Mouse (Mus musculus) small intestine, adult 2 months (tissue): ENCODE results near the gene Pnmal2. TPM values are rescaled to one million over a fixed set of nuclear protein-coding genes. Genes with fewer than 3 reads are reported as not detected.

Experiments
- H3K27ac ChIP-seq: fragments of 200-500 bp; 2 replicates; pipeline ENCODE4 v1.5.1; 2012; ENCODE audit warnings: low read depth, low read length, control low read depth, inconsistent platforms; ENCODE audit not compliant: insufficient read depth
- H3K27me3 ChIP-seq: fragments of 200-500 bp; 2 replicates; pipeline ENCODE4 v1.6.1; 2012; ENCODE audit warnings: mild to moderate bottlenecking, moderate library complexity, low read length, inconsistent platforms; ENCODE audit not compliant: control insufficient read depth, insufficient read depth
- H3K36me3 ChIP-seq: fragments of 200-500 bp; 2 replicates; pipeline ENCODE4 v1.6.1; 2012; ENCODE audit warnings: mild to moderate bottlenecking, low read length, control low read depth, inconsistent platforms; ENCODE audit not compliant: control insufficient read depth, insufficient read depth
- H3K4me1 ChIP-seq: fragments of 200-500 bp; 2 replicates; pipeline ENCODE4 v1.6.1; 2012; ENCODE audit warnings: low read length, inconsistent platforms, mixed read lengths; ENCODE audit not compliant: control insufficient read depth, insufficient read depth, insufficient read length
- H3K4me3 ChIP-seq: fragments of 200-500 bp; 2 replicates; pipeline ENCODE4 v1.5.1; 2012; ENCODE audit warnings: low read depth, mild to moderate bottlenecking, control low read depth, inconsistent platforms, low read length, moderate library complexity
- CTCF ChIP-seq: fragments of 200-500 bp; IDR thresholded peaks from 2 replicates; pipeline ENCODE4 v1.5.1; 2012; ENCODE audit warnings: low read depth, mild to moderate bottlenecking, control low read depth, inconsistent platforms, low read length, moderate library complexity, mixed read lengths; ENCODE audit not compliant: insufficient replicate concordance, insufficient read length; ENCODE audit errors: extremely low read depth
- POLR2A ChIP-seq: fragments of 200-500 bp; IDR thresholded peaks from 2 replicates; pipeline ENCODE4 v1.6.1; 2012; ENCODE audit warnings: low read depth, mild to moderate bottlenecking, control low read depth, inconsistent platforms, low read length, moderate library complexity
- WGBS: fragments of 180-500 bp; shearing (Covaris S2); methylation state at CpG from one replicate; pipeline ENCODE4 v1.1.7; 2018; 5-methylcytosine and 5-hydroxymethylcytosine counted together
- polyA plus RNA-seq: library from polyadenylated mRNA; depleted of rRNA; stranded (reverse); fragments of >200 nt; gene quantifications from 2 replicates; pipeline ENCODE4 v1.2.3, GENCODE M21; 2012

Pnmal2 gene
- polyA plus RNA-seq, 1 experiment, result 1.4 TPM

DNA sequence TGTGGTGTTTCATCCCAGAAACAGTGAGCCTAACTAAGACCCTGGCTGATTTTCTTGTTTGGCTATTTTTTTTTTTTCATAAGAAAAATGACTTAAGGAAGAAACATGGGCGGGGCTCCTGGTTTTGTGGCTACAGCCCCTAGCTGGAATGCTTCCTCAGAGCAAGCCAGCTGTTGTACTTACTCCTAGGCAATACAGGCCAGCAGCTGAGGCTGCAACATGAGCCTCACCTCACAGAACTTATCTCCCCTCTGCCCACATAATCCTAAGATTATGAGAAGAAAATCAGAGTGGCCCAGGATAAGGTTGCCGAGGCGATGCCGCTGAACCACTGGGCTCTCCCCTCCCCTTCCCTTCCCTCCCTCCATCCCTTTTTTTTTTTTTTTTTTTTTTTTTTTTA is 11.2 kb downstream of the Pnmal2 start:
- TF ChIP-seq POLR2A, result no peak
- TF ChIP-seq CTCF, result no peak
- Histone ChIP-seq H3K27me3 (no peaks in the 10 kb centered on the region; the same call in 1 of the 2 replicates), H3K36me3 (no peaks in the 10 kb centered on the region), H3K4me1 (no peaks in the 10 kb centered on the region), H3K4me3 (no peak overlapping the region), H3K27ac (no peak overlapping the region)
- WGBS, result 67% methylated on average over 4 of the region's 4 CpGs

DNA sequence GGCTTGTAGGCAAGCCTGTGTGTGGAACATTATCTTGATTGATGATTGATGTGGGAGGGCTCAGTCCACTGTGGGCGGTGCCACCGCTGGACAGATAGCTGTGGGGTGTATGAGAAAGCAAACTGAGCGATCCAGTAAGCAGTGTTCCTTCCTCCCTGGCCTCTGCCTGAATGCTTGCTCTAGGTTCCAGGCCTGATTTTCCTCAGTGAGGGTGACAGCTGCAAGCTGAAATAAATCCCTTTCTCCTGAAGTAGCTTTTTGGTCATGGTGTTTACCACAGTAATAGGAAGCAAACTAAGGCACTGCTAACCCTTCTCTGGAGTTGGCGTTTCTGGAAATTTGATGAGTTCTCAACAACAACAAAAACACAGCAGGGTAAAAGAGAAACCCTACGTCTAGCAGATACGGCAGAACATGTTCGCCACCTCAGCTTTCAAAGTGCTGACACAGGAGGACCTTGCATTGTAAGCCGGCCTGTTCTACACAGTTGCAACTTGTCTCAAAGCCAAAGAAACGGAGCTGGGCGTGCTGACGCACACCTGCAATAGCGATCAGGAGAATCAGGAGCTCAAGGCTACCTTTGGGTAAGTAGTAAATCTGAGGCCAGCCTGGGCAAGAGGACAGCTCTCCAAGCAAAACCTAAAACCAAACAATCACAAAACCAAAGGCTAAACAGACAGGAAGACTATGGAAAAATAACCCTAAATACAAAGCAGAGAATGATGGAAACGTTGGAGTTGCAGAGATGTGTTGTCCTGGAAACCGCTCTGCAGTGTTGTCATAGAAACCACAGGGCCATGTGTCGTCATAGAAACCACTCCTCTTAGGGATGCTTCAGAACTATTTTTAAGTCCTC is 12.2 kb downstream of the Pnmal2 start:
- H3K27ac ChIP-seq, result no peak overlapping the region
- TF ChIP-seq POLR2A (no peak), CTCF (no peak)
- H3K4me3 ChIP-seq, result no peak overlapping the region
- no peaks in the 10 kb centered on the region for H3K36me3 ChIP-seq
- H3K27me3 ChIP-seq, result no peaks in the 10 kb centered on the region; the same call in 1 of the 2 replicates
- H3K4me1 ChIP-seq, result peaks cover 5% of the 10 kb centered on the region; the same call in 1 of the 2 replicates
- 60% methylated on average over 15 of the region's 15 CpGs for WGBS

DNA sequence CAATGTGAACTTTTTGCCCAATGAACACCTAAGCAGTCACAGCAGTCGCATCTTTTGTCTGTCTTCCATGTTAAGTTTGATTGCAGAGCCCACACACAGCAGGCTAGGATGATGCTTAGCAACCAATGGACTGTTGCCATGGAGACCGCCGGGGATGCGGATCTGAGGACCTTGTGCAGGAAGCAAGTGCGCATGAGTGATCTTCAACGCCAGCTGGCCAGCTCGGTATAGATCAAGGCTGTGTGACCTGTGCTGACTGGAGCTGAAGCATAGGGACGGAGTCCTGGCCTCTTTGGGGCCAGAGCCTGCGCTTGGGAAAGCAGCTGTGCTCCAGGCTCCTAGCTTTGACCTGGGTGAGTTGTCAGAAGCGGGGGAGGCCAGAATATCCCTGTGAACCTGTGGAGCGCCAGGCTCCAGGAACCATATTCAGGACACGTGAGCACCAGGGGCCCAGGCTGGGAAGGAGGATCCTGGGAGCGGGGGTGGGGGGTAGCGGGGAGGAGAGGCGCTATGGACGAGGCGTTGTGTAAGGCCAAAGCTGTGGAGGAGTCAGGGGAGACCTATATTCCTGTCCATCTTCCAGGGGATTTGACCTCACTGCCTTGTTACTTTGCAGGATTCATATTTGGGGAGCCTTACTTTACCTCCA is 15.2 kb downstream of the Pnmal2 start, which contains the start of gene Pnmal1:
Gene Pnmal1, plus strand, starts transcription at position 141 of the 649 bp plus-strand sequence.
- H3K36me3 ChIP-seq, result no peaks in the 10 kb centered on the region
- WGBS, result 39% methylated on average over 17 of the region's 17 CpGs
- no peak for TF ChIP-seq CTCF
- H3K4me1 ChIP-seq, result peaks cover 5% of the 10 kb centered on the region; the same call in 1 of the 2 replicates
- H3K27me3 ChIP-seq, result no peaks in the 10 kb centered on the region; the same call in 1 of the 2 replicates
- no peak within 1 kb of the TSS for H3K27ac ChIP-seq
- H3K4me3 ChIP-seq, result no peak within 1 kb of the TSS

DNA sequence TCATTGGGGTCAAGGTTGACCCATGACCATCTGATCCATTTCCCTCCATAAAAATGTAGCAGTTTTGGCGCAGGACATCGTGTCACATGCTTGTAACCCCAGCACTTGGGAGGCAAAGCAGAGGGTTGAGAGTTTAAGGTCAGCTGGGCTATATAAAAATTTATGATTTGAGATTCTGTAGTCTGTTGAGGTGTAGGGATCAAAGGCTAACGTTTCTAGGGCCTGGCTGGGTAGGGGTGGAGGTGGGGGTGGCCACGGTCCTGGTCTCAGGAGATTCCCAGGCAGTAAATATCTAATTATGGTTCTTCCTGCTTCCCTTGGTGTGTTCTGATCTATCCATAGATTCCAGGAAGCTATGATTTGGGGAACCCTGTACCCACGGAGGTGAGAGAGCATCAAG is 17.2 kb downstream of the Pnmal2 start:
- no peaks in the 10 kb centered on the region; the same call in 1 of the 2 replicates for H3K27me3 ChIP-seq
- no peak for TF ChIP-seq POLR2A
- TF ChIP-seq CTCF, result no peak
- peaks cover 5% of the 10 kb centered on the region; the same call in 1 of the 2 replicates for H3K4me1 ChIP-seq
- H3K4me3 ChIP-seq, result no peak overlapping the region
- 32% methylated on average over 5 of the region's 5 CpGs for WGBS
- H3K36me3 ChIP-seq, result no peaks in the 10 kb centered on the region
- no peak overlapping the region for H3K27ac ChIP-seq

DNA sequence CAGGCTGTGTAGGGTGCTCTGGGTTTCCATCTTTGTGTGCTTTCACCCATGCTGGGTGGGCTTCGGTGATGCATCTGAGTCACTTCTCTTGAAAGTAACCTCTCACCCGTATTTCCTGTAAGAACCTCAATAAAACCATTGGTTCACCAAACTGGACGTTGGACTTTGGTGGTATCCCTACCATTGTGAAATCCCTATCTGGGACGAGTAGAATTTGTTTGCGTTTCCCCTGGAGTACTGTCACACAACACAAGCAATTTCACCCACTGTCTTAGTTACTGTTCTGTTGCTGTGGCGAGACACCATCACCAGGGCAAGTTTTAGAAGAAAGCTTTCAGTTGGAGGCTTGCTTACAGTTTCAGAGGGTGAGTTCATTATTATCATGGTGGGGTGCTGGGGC is 23.9 kb downstream of the Pnmal2 start:
- Histone ChIP-seq H3K27ac (no peak overlapping the region), H3K4me1 (no peaks in the 10 kb centered on the region), H3K4me3 (no peak overlapping the region), H3K27me3 (no peaks in the 10 kb centered on the region), H3K36me3 (no peaks in the 10 kb centered on the region)
- WGBS, result 50% methylated on average over 6 of the region's 6 CpGs
- no peak for TF ChIP-seq CTCF
- no peak for TF ChIP-seq POLR2A

DNA sequence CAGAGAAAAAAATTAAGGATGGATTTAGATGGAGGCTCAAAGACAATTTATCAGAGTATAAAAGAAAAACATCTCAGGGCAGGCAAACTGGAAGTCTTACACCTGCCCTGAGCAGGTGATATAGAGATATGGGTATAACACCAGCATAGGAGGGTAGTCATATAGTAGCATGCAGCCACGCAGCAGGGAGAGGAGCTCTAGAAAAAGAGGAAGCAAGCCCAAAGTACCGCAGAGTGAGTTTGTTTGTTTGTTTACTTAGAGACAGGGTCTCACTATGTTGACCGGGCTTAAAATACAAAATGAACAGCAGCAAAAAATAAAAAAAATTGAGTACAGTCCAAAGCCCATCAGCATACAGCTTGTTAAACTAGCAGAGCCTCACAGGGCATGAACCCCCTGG is 26.7 kb downstream of the Pnmal2 start:
- Histone ChIP-seq H3K4me3 (no peak overlapping the region), H3K4me1 (no peaks in the 10 kb centered on the region), H3K36me3 (no peaks in the 10 kb centered on the region), H3K27me3 (no peaks in the 10 kb centered on the region), H3K27ac (no peak overlapping the region)
- WGBS, result 67% methylated on average over 3 of the region's 3 CpGs
- TF ChIP-seq POLR2A (no peak), CTCF (no peak)

DNA sequence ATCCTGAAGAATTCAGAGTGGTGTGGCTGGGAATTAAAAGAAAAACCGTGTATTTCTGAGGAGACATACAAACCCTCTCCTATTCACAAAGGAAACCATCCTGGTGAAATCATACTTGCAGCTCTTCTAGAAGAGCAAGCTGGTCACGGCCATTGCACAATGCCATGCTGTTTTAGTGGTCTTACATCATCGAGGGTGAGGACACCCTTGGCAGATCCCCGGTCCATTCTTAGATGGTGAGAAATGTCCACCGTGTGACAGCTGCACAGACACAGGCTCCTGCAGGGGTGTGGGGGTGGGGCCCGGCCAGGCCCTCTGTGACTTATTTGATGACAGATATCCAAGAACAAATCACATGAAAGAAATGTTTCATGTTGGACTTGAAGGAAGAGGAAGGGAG is 29.5 kb downstream of the Pnmal2 start:
- Histone ChIP-seq H3K4me1 (no peaks in the 10 kb centered on the region), H3K27ac (no peak overlapping the region), H3K27me3 (no peaks in the 10 kb centered on the region), H3K4me3 (no peak overlapping the region), H3K36me3 (no peaks in the 10 kb centered on the region)
- 63% methylated on average over 6 of the region's 6 CpGs for WGBS
- TF ChIP-seq POLR2A (no peak), CTCF (no peak)
